Mouse (Mus musculus) lung, embryonic 15.5 days (tissue): Measurements from ENCODE around the gene Galk2. TPM values are rescaled to one million over a fixed set of nuclear protein-coding genes. Genes with fewer than 3 reads are reported as not detected.

Experiments used
- ATAC-seq: fragments of 200-750 bp; cut with Nextera tagmentation; 2 replicates; pipeline ENCODE4 v1.8.0; 2017; ENCODE audit warnings: moderate number of reproducible peaks, borderline replicate concordance; ENCODE audit not compliant: low FRiP score, low TSS enrichment; ENCODE audit errors: extremely low read depth
- H3K27ac ChIP-seq: fragments of 300-500 bp; sonication (generic); 2 replicates; pipeline ENCODE4 v1.5.1; 2015; ENCODE audit warnings: moderate library complexity, mild to moderate bottlenecking, inconsistent platforms
- H3K27me3 ChIP-seq: fragments of 300-500 bp; sonication (generic); 2 replicates; pipeline ENCODE4 v1.6.1; 2015; ENCODE audit warnings: inconsistent platforms
- H3K36me3 ChIP-seq: fragments of 300-500 bp; sonication (generic); 2 replicates; pipeline ENCODE4 v1.6.1; 2015; ENCODE audit warnings: inconsistent platforms
- H3K4me1 ChIP-seq: fragments of 300-500 bp; sonication (generic); 2 replicates; pipeline ENCODE4 v1.6.1; 2015; ENCODE audit warnings: inconsistent platforms
- H3K4me2 ChIP-seq: fragments of 300-500 bp; sonication (generic); 2 replicates; pipeline ENCODE4 v1.6.1; 2015; ENCODE audit warnings: inconsistent platforms, mild to moderate bottlenecking, moderate library complexity
- H3K4me3 ChIP-seq: fragments of 300-500 bp; sonication (generic); 2 replicates; pipeline ENCODE4 v1.5.1; 2015; ENCODE audit warnings: mild to moderate bottlenecking, inconsistent platforms
- H3K9ac ChIP-seq: fragments of 300-500 bp; sonication (generic); 2 replicates; pipeline ENCODE4 v1.6.1; 2015; ENCODE audit warnings: inconsistent platforms
- H3K9me3 ChIP-seq: fragments of 300-500 bp; sonication (generic); 2 replicates; pipeline ENCODE4 v1.6.1; 2016; ENCODE audit warnings: inconsistent platforms
- WGBS: fragments of 180-500 bp; shearing (Covaris S2); methylation state at CpG from one replicate; pipeline ENCODE4 v1.1.7; 2015; 5-methylcytosine and 5-hydroxymethylcytosine counted together
- polyA plus RNA-seq: library from polyadenylated mRNA; unstranded; fragments of >200 nt; fragmentation: Nextera tagmentation; extraction: Ambion mirVana; gene quantifications from 2 replicates; pipeline ENCODE4 v1.2.1, GENCODE M21; 2015

Gene Galk2
- polyA plus RNA-seq, 1 experiment from 2014 or later, result 39.4 TPM

GRCm38 (mm10) chr2:125975206-125975605, 116.3 kb downstream of the Galk2 start:
- ATAC-seq, result no peak
- Histone ChIP-seq H3K9me3 (no peaks in the 10 kb centered on the region), H3K4me2 (no peak overlapping the region), H3K27me3 (no peaks in the 10 kb centered on the region), H3K4me1 (0 out of 2 replicates have a peak, but pooled peaks cover 5% of the 10 kb centered on the region), H3K36me3 (no peaks in the 10 kb centered on the region), H3K4me3 (no peak overlapping the region), H3K27ac (no peak overlapping the region), H3K9ac (no peak overlapping the region)
- WGBS, result 89% methylated on average over 10 of the region's 10 CpGs

- no peak for ATAC-seq
- Histone ChIP-seq H3K4me3 (no peak overlapping the region), H3K4me2 (no peak overlapping the region), H3K27me3 (no peaks in the 10 kb centered on the region), H3K9me3 (no peaks in the 10 kb centered on the region), H3K27ac (no peak overlapping the region), H3K4me1 (0 out of 2 replicates have a peak, but pooled peaks cover 5% of the 10 kb centered on the region), H3K36me3 (no peaks in the 10 kb centered on the region), H3K9ac (no peak overlapping the region)
- 54% methylated on average over 5 of the region's 5 CpGs for WGBS
Measured at GRCm38 (mm10) chr2:125975808-125976345, 117.0 kb downstream of the Galk2 start.

DNA sequence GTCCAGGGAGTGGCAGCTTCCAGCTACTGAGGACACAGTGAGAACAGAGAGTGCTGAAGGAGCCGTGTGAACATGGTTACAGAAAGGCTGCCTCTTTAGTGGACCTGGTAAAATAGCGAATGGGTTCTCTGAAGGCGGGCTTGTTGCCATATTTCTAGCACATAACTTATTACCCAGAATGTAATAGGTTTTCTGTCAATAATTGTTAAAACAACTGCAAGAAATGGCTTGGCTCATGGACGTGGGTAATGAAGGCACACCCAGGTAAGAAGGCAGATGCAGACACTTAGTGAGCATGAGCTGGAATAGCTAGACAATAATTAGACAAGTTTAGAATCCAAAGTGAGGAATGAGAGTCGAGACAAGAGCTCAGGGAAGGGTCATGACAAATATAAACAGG, 143.4 kb downstream of the Galk2 start:
- H3K27ac ChIP-seq, result no peak overlapping the region
- no peak overlapping the region for H3K4me2 ChIP-seq
- H3K9me3 ChIP-seq, result no peaks in the 10 kb centered on the region
- H3K9ac ChIP-seq, result no peak overlapping the region
- H3K4me3 ChIP-seq, result no peak overlapping the region
- H3K27me3 ChIP-seq, result no peaks in the 10 kb centered on the region
- H3K36me3 ChIP-seq, result no peaks in the 10 kb centered on the region
- ATAC-seq, result no peak
- 56% methylated on average over 5 of the region's 5 CpGs for WGBS
- H3K4me1 ChIP-seq, result no peaks in the 10 kb centered on the region

DNA sequence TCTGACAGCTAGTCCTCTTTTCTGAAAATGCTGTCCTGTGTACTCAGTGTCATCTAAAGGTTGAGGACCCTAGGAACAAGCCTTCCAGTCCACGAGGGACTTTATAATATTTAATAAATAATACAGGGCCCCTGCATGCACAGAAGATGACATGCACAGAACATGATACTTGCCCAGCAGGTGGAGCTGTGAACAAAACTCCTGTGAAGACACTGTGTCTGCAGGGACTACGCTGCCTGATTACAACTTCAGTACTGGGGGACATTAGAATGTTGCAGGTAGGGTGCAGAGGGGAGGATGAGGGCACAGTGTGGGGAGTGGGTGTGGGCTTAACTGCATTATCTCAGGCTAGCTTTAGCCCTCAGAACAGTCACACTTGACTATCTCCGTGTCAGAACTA, 147.2 kb downstream of the Galk2 start:
- no peak for ATAC-seq
- H3K4me1 ChIP-seq, result no peaks in the 10 kb centered on the region
- H3K4me3 ChIP-seq, result no peak overlapping the region

DNA sequence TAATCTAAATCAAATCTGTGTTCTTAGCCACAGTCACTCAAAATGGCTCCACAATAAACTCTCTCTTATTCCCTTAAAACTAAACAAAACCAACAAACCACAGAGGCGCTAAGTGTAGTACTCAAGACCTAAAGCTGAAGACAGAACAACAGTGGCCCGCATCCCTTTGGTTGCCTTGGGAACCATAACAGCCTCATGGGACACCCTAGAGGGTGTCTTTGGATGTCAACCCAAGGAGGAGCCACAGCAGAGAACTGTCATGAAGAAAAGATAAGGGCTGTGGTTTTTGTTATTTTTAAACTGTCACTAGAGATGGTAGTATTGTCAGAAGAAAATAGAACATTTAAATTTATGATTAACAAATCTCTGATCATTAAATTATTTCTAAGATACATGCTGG, 147.8 kb downstream of the Galk2 start:
- 75% methylated on average over 2 of the region's 2 CpGs for WGBS
- no peak overlapping the region for H3K9ac ChIP-seq
- no peak overlapping the region for H3K4me2 ChIP-seq
- H3K27me3 ChIP-seq, result no peaks in the 10 kb centered on the region
- H3K4me3 ChIP-seq, result no peak overlapping the region
- no peak overlapping the region for H3K27ac ChIP-seq
- H3K4me1 ChIP-seq, result no peaks in the 10 kb centered on the region
- ATAC-seq, result no peak
- no peaks in the 10 kb centered on the region for H3K36me3 ChIP-seq
- H3K9me3 ChIP-seq, result no peaks in the 10 kb centered on the region

More for the DNA sequence above, 147.2 kb downstream of the Galk2 start:
- H3K27ac ChIP-seq, result no peak overlapping the region
- no peaks in the 10 kb centered on the region for H3K36me3 ChIP-seq
- 31% methylated on average over 3 of the region's 3 CpGs for WGBS
- H3K9me3 ChIP-seq, result no peaks in the 10 kb centered on the region
- H3K27me3 ChIP-seq, result no peaks in the 10 kb centered on the region
- no peak overlapping the region for H3K9ac ChIP-seq
- H3K4me2 ChIP-seq, result no peak overlapping the region

DNA sequence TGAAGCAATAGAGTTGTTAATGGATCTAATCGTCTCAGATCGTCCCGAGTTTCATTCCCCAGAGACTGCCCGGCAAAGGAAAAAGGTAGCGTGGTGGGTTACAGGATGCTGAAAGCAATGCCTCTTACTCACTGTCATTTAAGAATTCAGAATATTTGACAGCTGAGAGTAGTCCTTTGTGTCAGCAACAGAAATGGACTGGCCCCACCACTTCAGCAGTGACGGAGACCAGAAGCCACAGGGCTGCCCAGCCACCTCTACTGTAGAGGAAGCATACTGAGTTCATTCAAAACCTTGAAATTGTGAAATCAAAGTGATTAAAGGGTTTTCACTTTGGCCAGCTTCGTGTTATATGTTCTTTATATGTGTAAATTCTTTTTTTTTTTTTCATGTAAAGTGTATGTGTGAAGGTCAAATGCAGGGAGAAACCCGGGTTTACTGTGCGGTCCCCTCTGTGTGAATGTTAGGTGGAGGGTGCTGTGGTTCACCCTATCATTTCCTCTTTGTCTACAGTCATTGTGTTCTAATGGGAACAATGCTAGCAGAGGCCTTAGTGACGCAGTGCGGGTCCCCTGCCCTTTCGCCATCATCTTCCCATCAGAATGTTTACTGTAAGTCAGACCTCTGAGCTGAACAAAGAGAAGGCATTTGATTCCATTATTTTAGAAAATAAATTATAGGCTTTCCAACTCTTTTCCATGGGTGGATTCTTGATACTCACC, 156.2 kb downstream of the Galk2 start:
- H3K4me3 ChIP-seq, result no peak overlapping the region
- no peak overlapping the region for H3K9ac ChIP-seq
- H3K36me3 ChIP-seq, result no peaks in the 10 kb centered on the region
- WGBS, result 54% methylated on average over 12 of the region's 12 CpGs
- no peak overlapping the region for H3K27ac ChIP-seq
- no peak overlapping the region for H3K4me2 ChIP-seq
- H3K4me1 ChIP-seq, result no peaks in the 10 kb centered on the region
- no peaks in the 10 kb centered on the region for H3K27me3 ChIP-seq
- ATAC-seq, result no peak
- no peaks in the 10 kb centered on the region for H3K9me3 ChIP-seq

- 57% methylated on average over 3 of the region's 3 CpGs for WGBS
- Histone ChIP-seq H3K27ac (no peak overlapping the region), H3K9me3 (no peaks in the 10 kb centered on the region), H3K36me3 (no peaks in the 10 kb centered on the region), H3K27me3 (no peaks in the 10 kb centered on the region), H3K4me2 (no peak overlapping the region), H3K4me3 (no peak overlapping the region), H3K4me1 (no peaks in the 10 kb centered on the region), H3K9ac (no peak overlapping the region)
- ATAC-seq, result no peak
Measured at GRCm38 (mm10) chr2:126015763-126016473, 157.0 kb downstream of the Galk2 start.

- Histone ChIP-seq H3K27ac (peak overlapping the region; percentile 84), H3K4me3 (no peak overlapping the region), H3K4me1 (0 out of 2 replicates have a peak, but pooled peaks cover 11% of the 10 kb centered on the region), H3K9ac (no peak overlapping the region), H3K27me3 (no peaks in the 10 kb centered on the region), H3K9me3 (no peaks in the 10 kb centered on the region), H3K4me2 (no peak overlapping the region), H3K36me3 (no peaks in the 10 kb centered on the region)
- peak; percentile 93 for ATAC-seq
- whole genome bisulfite sequencing, result 22% methylated on average over 8 of the region's 8 CpGs
Measured at GRCm38 (mm10) chr2:126031186-126031900, 172.4 kb downstream of the Galk2 start.

DNA sequence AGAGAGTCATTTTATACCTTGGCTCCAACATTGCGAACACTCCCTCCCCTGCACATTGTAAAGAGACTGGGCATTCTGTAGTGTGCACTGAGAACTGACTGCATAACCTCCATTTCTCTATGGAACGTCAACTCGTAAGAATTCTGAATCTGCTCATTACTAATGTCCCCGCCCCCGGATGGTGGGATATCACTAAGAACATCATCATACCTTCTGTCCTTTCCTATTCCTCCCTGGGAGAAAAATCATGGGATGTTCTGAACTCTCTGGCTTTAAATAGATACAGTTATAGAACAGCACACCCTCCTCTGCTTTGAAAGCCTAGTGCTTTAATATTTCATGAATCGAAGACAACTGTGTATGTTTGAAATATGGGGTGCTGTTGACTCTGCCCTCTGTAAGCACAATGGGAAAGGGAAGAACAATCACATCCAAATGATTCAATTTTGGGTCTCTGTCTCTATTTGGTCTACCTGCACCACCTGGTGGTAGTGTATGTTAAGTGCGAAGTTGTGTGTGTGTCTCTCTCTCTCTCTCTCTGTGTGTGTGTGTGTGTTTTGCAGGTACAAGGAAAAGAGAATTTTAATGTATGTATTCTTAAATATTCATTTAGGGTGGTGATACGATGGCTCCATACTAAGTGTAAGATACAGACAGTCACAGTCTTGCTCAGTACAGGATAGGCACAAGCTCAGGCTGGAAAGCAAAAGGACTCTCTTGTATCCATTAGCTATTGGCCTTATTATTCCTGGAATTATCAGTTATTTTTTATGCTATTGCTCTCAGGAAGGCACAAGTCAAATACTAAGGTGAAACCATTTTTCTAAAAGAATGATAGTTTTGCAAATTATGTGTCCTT, 174.4 kb downstream of the Galk2 start:
- Histone ChIP-seq H3K27me3 (no peaks in the 10 kb centered on the region), H3K9ac (no peak overlapping the region), H3K4me1 (peaks cover 13% of the 10 kb centered on the region; the same call in 1 of the 2 replicates), H3K36me3 (no peaks in the 10 kb centered on the region), H3K4me2 (no peak overlapping the region), H3K4me3 (no peak overlapping the region), H3K27ac (no peak overlapping the region), H3K9me3 (no peaks in the 10 kb centered on the region)
- 62% methylated on average over 8 of the region's 8 CpGs for WGBS
- no peak for ATAC-seq
